Mouse (Mus musculus) limb, embryonic 15.5 days (tissue): ENCODE measurements at regions not wholly inside any gene's neighbourhood (a gene's known extent, or its start where the extent isn't known, plus 50 kb on each side); places are given as distances from the start of the nearest gene placed in this dataset.
A peak's percentile ranks its signal among the peaks of the same experiment; 100 is the strongest.

ENCODE experiments used
- ATAC-seq: fragments of 200-750 bp; cut with Nextera tagmentation; 2 replicates; pipeline ENCODE4 v1.8.0; 2017; ENCODE audit warnings: low read depth, moderate TSS enrichment; ENCODE audit not compliant: insufficient number of reproducible peaks, low FRiP score, low TSS enrichment
- H3K27ac ChIP-seq: fragments of 300-500 bp; sonication (generic); 2 replicates; pipeline ENCODE4 v1.5.1; 2015; ENCODE audit warnings: moderate library complexity, mild to moderate bottlenecking, inconsistent platforms
- H3K27me3 ChIP-seq: fragments of 300-500 bp; sonication (generic); 2 replicates; pipeline ENCODE4 v1.6.1; 2015; ENCODE audit warnings: inconsistent platforms
- H3K36me3 ChIP-seq: fragments of 300-500 bp; sonication (generic); 2 replicates; pipeline ENCODE4 v1.6.1; 2015; ENCODE audit warnings: inconsistent platforms
- H3K4me1 ChIP-seq: fragments of 300-500 bp; sonication (generic); 2 replicates; pipeline ENCODE4 v1.6.1; 2015; ENCODE audit warnings: inconsistent platforms
- H3K4me2 ChIP-seq: fragments of 300-500 bp; sonication (generic); 2 replicates; pipeline ENCODE4 v1.6.1; 2015; ENCODE audit warnings: mild to moderate bottlenecking, inconsistent platforms
- H3K4me3 ChIP-seq: fragments of 300-500 bp; sonication (generic); 2 replicates; pipeline ENCODE4 v1.5.1; 2015; ENCODE audit warnings: mild to moderate bottlenecking, inconsistent platforms
- H3K9ac ChIP-seq: fragments of 300-500 bp; sonication (generic); 2 replicates; pipeline ENCODE4 v1.6.1; 2015; ENCODE audit warnings: inconsistent platforms
- H3K9me3 ChIP-seq: fragments of 300-500 bp; sonication (generic); 2 replicates; pipeline ENCODE4 v1.6.1; 2016; ENCODE audit warnings: inconsistent platforms
- WGBS: fragments of 180-500 bp; shearing (Covaris S2); methylation state at CpG from one replicate; pipeline ENCODE4 v1.1.7; 2015; 5-methylcytosine and 5-hydroxymethylcytosine counted together

- H3K36me3 ChIP-seq = no peaks in the 10 kb centered on the region
- 88% methylated on average over 11 of the region's 11 CpGs for WGBS
- no peak overlapping the region for H3K9ac ChIP-seq
- no peak overlapping the region for H3K4me3 ChIP-seq
- H3K27me3 ChIP-seq = no peaks in the 10 kb centered on the region
- no peak overlapping the region for H3K4me2 ChIP-seq
- no peak overlapping the region for H3K27ac ChIP-seq
- H3K9me3 ChIP-seq = no peaks in the 10 kb centered on the region
- H3K4me1 ChIP-seq = 0 out of 2 replicates have a peak, but pooled peaks cover 11% of the 10 kb centered on the region
- ATAC-seq = no peak
These were observed 420.4 kb downstream of the Cdh26 start for GRCm38 (mm10) chr2:178850769-178851168.

GRCm38 (mm10) chr2:178854012-178854411, 423.7 kb downstream of the Cdh26 start:
- H3K27ac ChIP-seq = no peak overlapping the region
- no peak overlapping the region for H3K4me2 ChIP-seq
- H3K4me1 ChIP-seq = 0 out of 2 replicates have a peak, but pooled peaks cover 11% of the 10 kb centered on the region
- H3K9ac ChIP-seq = no peak overlapping the region
- H3K27me3 ChIP-seq = no peaks in the 10 kb centered on the region
- 61% methylated on average over 1 of the region's 1 CpGs for WGBS
- H3K9me3 ChIP-seq = no peaks in the 10 kb centered on the region
- H3K36me3 ChIP-seq = no peaks in the 10 kb centered on the region
- ATAC-seq = no peak
- H3K4me3 ChIP-seq = no peak overlapping the region

GRCm38 (mm10) chr2:178854760-178855159, 424.4 kb downstream of the Cdh26 start:
- Histone ChIP-seq H3K4me3 (no peak overlapping the region), H3K27ac (no peak overlapping the region), H3K27me3 (no peaks in the 10 kb centered on the region), H3K4me1 (0 out of 2 replicates have a peak, but pooled peaks cover 11% of the 10 kb centered on the region), H3K9ac (no peak overlapping the region), H3K4me2 (no peak overlapping the region), H3K9me3 (no peaks in the 10 kb centered on the region), H3K36me3 (no peaks in the 10 kb centered on the region)
- ATAC-seq = no peak
- whole genome bisulfite sequencing = 2% methylated on average over 2 of the region's 2 CpGs

GRCm38 (mm10) chr2:178862620-178863019, 432.3 kb downstream of the Cdh26 start:
- no peak for ATAC-seq
- Histone ChIP-seq H3K36me3 (no peaks in the 10 kb centered on the region), H3K9me3 (no peaks in the 10 kb centered on the region), H3K27ac (no peak overlapping the region), H3K27me3 (no peaks in the 10 kb centered on the region), H3K4me3 (no peak overlapping the region), H3K4me2 (no peak overlapping the region), H3K4me1 (no peaks in the 10 kb centered on the region), H3K9ac (no peak overlapping the region)

GRCm38 (mm10) chr2:178867086-178867485, 436.8 kb downstream of the Cdh26 start:
- Histone ChIP-seq H3K9ac (no peak overlapping the region), H3K9me3 (no peaks in the 10 kb centered on the region), H3K4me2 (no peak overlapping the region), H3K36me3 (no peaks in the 10 kb centered on the region), H3K27ac (no peak overlapping the region), H3K4me3 (no peak overlapping the region), H3K27me3 (no peaks in the 10 kb centered on the region), H3K4me1 (no peaks in the 10 kb centered on the region)
- WGBS = 53% methylated on average over 3 of the region's 3 CpGs
- no peak for ATAC-seq

GRCm38 (mm10) chr2:178869160-178869559, 438.8 kb downstream of the Cdh26 start:
- no peaks in the 10 kb centered on the region for H3K4me1 ChIP-seq
- no peaks in the 10 kb centered on the region for H3K36me3 ChIP-seq
- no peak overlapping the region for H3K27ac ChIP-seq
- no peak overlapping the region for H3K9ac ChIP-seq
- 72% methylated on average over 3 of the region's 3 CpGs for WGBS
- H3K4me3 ChIP-seq = no peak overlapping the region
- H3K4me2 ChIP-seq = no peak overlapping the region
- ATAC-seq = no peak
- no peaks in the 10 kb centered on the region for H3K9me3 ChIP-seq
- no peaks in the 10 kb centered on the region for H3K27me3 ChIP-seq

GRCm38 (mm10) chr2:178878436-178878835, 448.1 kb downstream of the Cdh26 start:
- no peak overlapping the region for H3K4me3 ChIP-seq
- no peak overlapping the region for H3K9ac ChIP-seq
- ATAC-seq = no peak

GRCm38 (mm10) chr2:178885686-178886085, 455.4 kb downstream of the Cdh26 start:
- WGBS = 55% methylated on average over 5 of the region's 5 CpGs
- Histone ChIP-seq H3K27me3 (no peaks in the 10 kb centered on the region), H3K27ac (no peak overlapping the region), H3K4me3 (no peak overlapping the region), H3K4me1 (no peaks in the 10 kb centered on the region), H3K4me2 (no peak overlapping the region), H3K36me3 (no peaks in the 10 kb centered on the region), H3K9me3 (no peaks in the 10 kb centered on the region), H3K9ac (no peak overlapping the region)
- ATAC-seq = no peak

More at GRCm38 (mm10) chr2:178878436-178878835, 448.1 kb downstream of the Cdh26 start:
- H3K36me3 ChIP-seq = no peaks in the 10 kb centered on the region
- H3K4me2 ChIP-seq = no peak overlapping the region
- no peak overlapping the region for H3K27ac ChIP-seq
- H3K9me3 ChIP-seq = no peaks in the 10 kb centered on the region
- H3K4me1 ChIP-seq = no peaks in the 10 kb centered on the region
- 88% methylated on average over 12 of the region's 12 CpGs for WGBS
- no peaks in the 10 kb centered on the region for H3K27me3 ChIP-seq

- H3K4me1 ChIP-seq = no peaks in the 10 kb centered on the region
- ATAC-seq = peak; percentile 67; the same call in 1 of the 2 replicates
- H3K4me2 ChIP-seq = no peak overlapping the region
- no peak overlapping the region for H3K4me3 ChIP-seq
- H3K27ac ChIP-seq = no peak overlapping the region
- 54% methylated on average over 6 of the region's 6 CpGs for WGBS
- no peak overlapping the region for H3K9ac ChIP-seq
- no peaks in the 10 kb centered on the region for H3K27me3 ChIP-seq
- H3K9me3 ChIP-seq = no peaks in the 10 kb centered on the region
- H3K36me3 ChIP-seq = no peaks in the 10 kb centered on the region
These were observed 458.4 kb downstream of the Cdh26 start for GRCm38 (mm10) chr2:178888704-178889103.

- no peaks in the 10 kb centered on the region for H3K9me3 ChIP-seq
- H3K4me2 ChIP-seq = no peak overlapping the region
- no peaks in the 10 kb centered on the region for H3K27me3 ChIP-seq
- WGBS = 75% methylated on average over 5 of the region's 5 CpGs
- no peak overlapping the region for H3K27ac ChIP-seq
- H3K4me3 ChIP-seq = no peak overlapping the region
- no peak for ATAC-seq
- H3K36me3 ChIP-seq = no peaks in the 10 kb centered on the region
- H3K9ac ChIP-seq = no peak overlapping the region
- no peaks in the 10 kb centered on the region for H3K4me1 ChIP-seq
These were observed 472.1 kb downstream of the Cdh26 start for GRCm38 (mm10) chr2:178902397-178902796.

GRCm38 (mm10) chr2:178909325-178909724, 479.0 kb downstream of the Cdh26 start:
- H3K4me1 ChIP-seq = peaks cover 4% of the 10 kb centered on the region; the same call in 1 of the 2 replicates
- no peaks in the 10 kb centered on the region for H3K27me3 ChIP-seq
- no peak overlapping the region for H3K27ac ChIP-seq
- H3K9ac ChIP-seq = no peak overlapping the region
- no peak overlapping the region for H3K4me2 ChIP-seq
- H3K4me3 ChIP-seq = no peak overlapping the region
- no peaks in the 10 kb centered on the region for H3K9me3 ChIP-seq
- no peaks in the 10 kb centered on the region for H3K36me3 ChIP-seq
- WGBS = 64% methylated on average over 7 of the region's 7 CpGs
- no peak for ATAC-seq

GRCm38 (mm10) chr2:178911646-178912045, 481.3 kb downstream of the Cdh26 start:
- Histone ChIP-seq H3K36me3 (no peaks in the 10 kb centered on the region), H3K27me3 (no peaks in the 10 kb centered on the region), H3K4me3 (no peak overlapping the region), H3K9ac (no peak overlapping the region), H3K27ac (no peak overlapping the region), H3K9me3 (no peaks in the 10 kb centered on the region), H3K4me2 (no peak overlapping the region), H3K4me1 (peaks cover 4% of the 10 kb centered on the region; the same call in 1 of the 2 replicates)
- ATAC-seq = peak; percentile 54
- 21% methylated on average over 3 of the region's 3 CpGs for WGBS
